Mouse (Mus musculus) forebrain, embryonic 15.5 days (tissue): Measurements from ENCODE around the gene Aup1. TPM values are rescaled to one million over a fixed set of nuclear protein-coding genes. Genes with fewer than 3 reads are reported as not detected.

Experiments used
- ATAC-seq: fragments of 200-750 bp; cut with Nextera tagmentation; replicated peaks from 2 replicates; pipeline ENCODE4 v1.8.0; 2017; ENCODE audit warnings: mild to moderate bottlenecking, moderate TSS enrichment, moderate library complexity
- H3K27ac ChIP-seq: fragments of 300-500 bp; sonication (generic); replicated peaks from 2 replicates; pipeline ENCODE4 v1.5.1; 2015; ENCODE audit warnings: mild to moderate bottlenecking, inconsistent platforms
- H3K27me3 ChIP-seq: fragments of 300-500 bp; sonication (generic); 2 replicates; pipeline ENCODE4 v1.6.1; 2015; ENCODE audit warnings: inconsistent platforms
- H3K36me3 ChIP-seq: fragments of 300-500 bp; sonication (generic); 2 replicates; pipeline ENCODE4 v1.6.1; 2015; ENCODE audit warnings: mild to moderate bottlenecking, inconsistent platforms
- H3K4me1 ChIP-seq: fragments of 300-500 bp; sonication (generic); 2 replicates; pipeline ENCODE4 v1.6.1; 2015; ENCODE audit warnings: inconsistent platforms
- H3K4me2 ChIP-seq: fragments of 300-500 bp; sonication (generic); replicated peaks from 2 replicates; pipeline ENCODE4 v1.6.1; 2015; ENCODE audit warnings: mild to moderate bottlenecking, inconsistent platforms
- H3K4me3 ChIP-seq: fragments of 300-500 bp; sonication (generic); 2 replicates; pipeline ENCODE4 v1.5.1; 2015; ENCODE audit warnings: mild to moderate bottlenecking, inconsistent platforms
- H3K9ac ChIP-seq: fragments of 300-500 bp; sonication (generic); replicated peaks from 2 replicates; pipeline ENCODE4 v1.6.1; 2015; ENCODE audit warnings: mild to moderate bottlenecking, inconsistent platforms
- H3K9me3 ChIP-seq: fragments of 300-500 bp; sonication (generic); 2 replicates; pipeline ENCODE4 v1.6.1; 2016; ENCODE audit warnings: inconsistent platforms
- WGBS: fragments of 180-500 bp; shearing (Covaris S2); methylation state at CpG from one replicate; pipeline ENCODE4 v1.1.7; 2015; ENCODE audit warnings: mixed read lengths; 5-methylcytosine and 5-hydroxymethylcytosine counted together
- polyA plus RNA-seq: library from polyadenylated mRNA; unstranded; fragments of >200 nt; fragmentation: Nextera tagmentation; extraction: Ambion mirVana; gene quantifications from 2 replicates; pipeline ENCODE4 v1.2.1, GENCODE M21; 2015

Gene Aup1
- polyA plus RNA-seq, 1 experiment from 2014 or later = 161 TPM

GRCm38 (mm10) chr6:83032769-83033191, 21.5 kb upstream of the Aup1 start:
- ATAC-seq = peak; percentile 46
- H3K27me3 ChIP-seq = peaks cover 26% of the 10 kb centered on the region; the same call in 1 of the 2 replicates
- no peak overlapping the region for H3K27ac ChIP-seq
- H3K9ac ChIP-seq = peak overlapping the region; percentile 51
- H3K4me1 ChIP-seq = peaks cover 27% of the 10 kb centered on the region
- no peaks in the 10 kb centered on the region for H3K36me3 ChIP-seq
- peak overlapping the region; percentile 55 for H3K4me3 ChIP-seq
- WGBS = under 1% methylated on average over 31 of the region's 31 CpGs
- no peaks in the 10 kb centered on the region for H3K9me3 ChIP-seq
- peak overlapping the region; percentile 94 for H3K4me2 ChIP-seq

- peak; percentile 70 for ATAC-seq
- Histone ChIP-seq H3K27me3 (peaks cover 26% of the 10 kb centered on the region; the same call in 1 of the 2 replicates), H3K9me3 (no peaks in the 10 kb centered on the region), H3K4me3 (peak within 1 kb of the TSS; percentile 55), H3K27ac (peak within 1 kb of the TSS; percentile 52), H3K4me2 (peak within 1 kb of the TSS; percentile 94), H3K9ac (peak within 1 kb of the TSS; percentile 51), H3K4me1 (peaks cover 32% of the 10 kb centered on the region), H3K36me3 (no peaks in the 10 kb centered on the region)
- WGBS = under 1% methylated on average over 51 of the region's 51 CpGs
Measured at GRCm38 (mm10) chr6:83033249-83034185, 20.8 kb upstream of the Aup1 start, which contains the start of the genes Dok1 and Loxl3. Dok1 (minus strand) TSS chr6:83033471. Loxl3 (plus strand) TSS chr6:83034173.

- Histone ChIP-seq H3K36me3 (no peaks in the 10 kb centered on the region), H3K4me3 (peak overlapping the region; percentile 55), H3K27ac (no peak overlapping the region), H3K4me2 (peak overlapping the region; percentile 94), H3K27me3 (peaks cover 21% of the 10 kb centered on the region; the same call in 1 of the 2 replicates), H3K4me1 (peaks cover 35% of the 10 kb centered on the region), H3K9ac (peak overlapping the region; percentile 51), H3K9me3 (no peaks in the 10 kb centered on the region)
- no peak for ATAC-seq
- 21% methylated on average over 5 of the region's 5 CpGs for WGBS
Measured at GRCm38 (mm10) chr6:83034463-83035055, 19.8 kb upstream of the Aup1 start.

GRCm38 (mm10) chr6:83037188-83037587, 17.1 kb upstream of the Aup1 start:
- no peaks in the 10 kb centered on the region for H3K36me3 ChIP-seq
- H3K9ac ChIP-seq = no peak overlapping the region
- peaks cover 33% of the 10 kb centered on the region for H3K4me1 ChIP-seq
- peaks cover 5% of the 10 kb centered on the region; the same call in 1 of the 2 replicates for H3K27me3 ChIP-seq
- H3K4me2 ChIP-seq = no peak overlapping the region
- no peak overlapping the region for H3K4me3 ChIP-seq
- no peak overlapping the region for H3K27ac ChIP-seq
- no peak for ATAC-seq
- WGBS = 84% methylated on average over 8 of the region's 8 CpGs
- no peaks in the 10 kb centered on the region for H3K9me3 ChIP-seq

- no peaks in the 10 kb centered on the region for H3K36me3 ChIP-seq
- H3K9ac ChIP-seq = peak overlapping the region; percentile 40
- H3K9me3 ChIP-seq = no peaks in the 10 kb centered on the region
- no peaks in the 10 kb centered on the region for H3K27me3 ChIP-seq
- H3K4me1 ChIP-seq = peaks cover 20% of the 10 kb centered on the region
- WGBS = 9% methylated on average over 24 of the region's 24 CpGs
- H3K4me3 ChIP-seq = peak overlapping the region; percentile 38
- peak overlapping the region; percentile 69 for H3K4me2 ChIP-seq
- H3K27ac ChIP-seq = no peak overlapping the region
- peak; percentile 59 for ATAC-seq
Measured at GRCm38 (mm10) chr6:83038496-83039012, 15.8 kb upstream of the Aup1 start.

- no peak overlapping the region for H3K4me3 ChIP-seq
- WGBS = 78% methylated on average over 5 of the region's 5 CpGs
Measured at GRCm38 (mm10) chr6:83040601-83041000, 13.7 kb upstream of the Aup1 start.

GRCm38 (mm10) chr6:83043561-83043960, 10.8 kb upstream of the Aup1 start:
- ATAC-seq = no peak
- Histone ChIP-seq H3K27me3 (no peaks in the 10 kb centered on the region), H3K27ac (no peak overlapping the region), H3K9me3 (no peaks in the 10 kb centered on the region), H3K4me3 (no peak overlapping the region), H3K36me3 (no peaks in the 10 kb centered on the region), H3K9ac (no peak overlapping the region), H3K4me2 (no peak overlapping the region), H3K4me1 (peaks cover 3% of the 10 kb centered on the region)
- 67% methylated on average over 6 of the region's 6 CpGs for WGBS

More at GRCm38 (mm10) chr6:83040601-83041000, 13.7 kb upstream of the Aup1 start:
- H3K4me1 ChIP-seq = peaks cover 8% of the 10 kb centered on the region
- no peaks in the 10 kb centered on the region for H3K27me3 ChIP-seq
- no peaks in the 10 kb centered on the region for H3K9me3 ChIP-seq
- no peaks in the 10 kb centered on the region for H3K36me3 ChIP-seq
- ATAC-seq = no peak
- no peak overlapping the region for H3K9ac ChIP-seq
- no peak overlapping the region for H3K27ac ChIP-seq
- H3K4me2 ChIP-seq = no peak overlapping the region

- Histone ChIP-seq H3K9me3 (no peaks in the 10 kb centered on the region), H3K27ac (no peak overlapping the region), H3K27me3 (no peaks in the 10 kb centered on the region), H3K4me1 (no peaks in the 10 kb centered on the region), H3K9ac (no peak overlapping the region), H3K36me3 (no peaks in the 10 kb centered on the region), H3K4me2 (no peak overlapping the region), H3K4me3 (no peak overlapping the region)
- no peak for ATAC-seq
- WGBS = 89% methylated on average over 5 of the region's 5 CpGs
Measured at GRCm38 (mm10) chr6:83043993-83044392, 10.3 kb upstream of the Aup1 start.

GRCm38 (mm10) chr6:83044742-83045141, 9.6 kb upstream of the Aup1 start:
- H3K36me3 ChIP-seq = no peaks in the 10 kb centered on the region
- no peaks in the 10 kb centered on the region for H3K27me3 ChIP-seq
- 80% methylated on average over 9 of the region's 9 CpGs for WGBS
- no peak overlapping the region for H3K4me2 ChIP-seq
- no peak overlapping the region for H3K9ac ChIP-seq
- H3K9me3 ChIP-seq = no peaks in the 10 kb centered on the region
- no peak overlapping the region for H3K4me3 ChIP-seq
- ATAC-seq = no peak
- H3K27ac ChIP-seq = no peak overlapping the region
- H3K4me1 ChIP-seq = no peaks in the 10 kb centered on the region

GRCm38 (mm10) chr6:83049367-83049766, 5.0 kb upstream of the Aup1 start:
- no peak overlapping the region for H3K4me2 ChIP-seq
- H3K9me3 ChIP-seq = no peaks in the 10 kb centered on the region
- no peak overlapping the region for H3K9ac ChIP-seq
- no peaks in the 10 kb centered on the region for H3K27me3 ChIP-seq
- no peak overlapping the region for H3K27ac ChIP-seq
- ATAC-seq = no peak
- H3K4me1 ChIP-seq = peaks cover 15% of the 10 kb centered on the region
- H3K4me3 ChIP-seq = no peak overlapping the region
- H3K36me3 ChIP-seq = peaks cover 11% of the 10 kb centered on the region; the same call in 1 of the 2 replicates
- WGBS = 75% methylated on average over 10 of the region's 10 CpGs

- H3K27me3 ChIP-seq = no peaks in the 10 kb centered on the region
- H3K36me3 ChIP-seq = peaks cover 25% of the 10 kb centered on the region
- peaks cover 29% of the 10 kb centered on the region for H3K4me1 ChIP-seq
- H3K4me2 ChIP-seq = peak overlapping the region; percentile 71
- peak overlapping the region; percentile 75 for H3K4me3 ChIP-seq
- peak overlapping the region; percentile 89 for H3K9ac ChIP-seq
- no peaks in the 10 kb centered on the region for H3K9me3 ChIP-seq
- ATAC-seq = peak; percentile 1; the same call in 1 of the 2 replicates
- 3% methylated on average over 26 of the region's 26 CpGs for WGBS
- peak overlapping the region; percentile 85 for H3K27ac ChIP-seq
Measured at GRCm38 (mm10) chr6:83053136-83053960, 973 bp upstream of the Aup1 start.
